Mouse (Mus musculus) embryo, embryonic 10.5 days (tissue): ENCODE measurements around the gene Srgap1.

Source experiments
- DNase-seq: peaks from one replicate; pipeline ENCODE4 v3.0.0-alpha.2; 2015; ENCODE audit warnings: low spot score

Srgap1 gene

GRCm38 (mm10) chr10:121964114-121964513, 83.0 kb downstream of the Srgap1 start:
- DNase-seq = no peak

- DNase-seq = no peak
Observed at GRCm38 (mm10) chr10:121962053-121962452, 85.1 kb downstream of the Srgap1 start.

- no peak for DNase-seq
Observed at GRCm38 (mm10) chr10:121961121-121961893, 85.8 kb downstream of the Srgap1 start.

GRCm38 (mm10) chr10:121958741-121959140, 88.4 kb downstream of the Srgap1 start:
- no peak for DNase-seq

GRCm38 (mm10) chr10:121956505-121956904, 90.6 kb downstream of the Srgap1 start:
- DNase-seq = no peak

- no peak for DNase-seq
Observed at GRCm38 (mm10) chr10:121955730-121956129, 91.4 kb downstream of the Srgap1 start.

GRCm38 (mm10) chr10:121954877-121955276, 92.2 kb downstream of the Srgap1 start:
- DNase-seq = no peak

- no peak for DNase-seq
Observed at GRCm38 (mm10) chr10:121953041-121953440, 94.1 kb downstream of the Srgap1 start.

GRCm38 (mm10) chr10:121946173-121946572, 100.9 kb downstream of the Srgap1 start:
- DNase-seq = no peak

GRCm38 (mm10) chr10:121931909-121932308, 115.2 kb downstream of the Srgap1 start:
- DNase-seq = no peak

- DNase-seq = no peak
Observed at GRCm38 (mm10) chr10:121926094-121926493, 121.0 kb downstream of the Srgap1 start.

GRCm38 (mm10) chr10:121919016-121919415, 128.1 kb downstream of the Srgap1 start:
- DNase-seq = no peak

- DNase-seq = no peak
Observed at GRCm38 (mm10) chr10:121918579-121918978, 128.5 kb downstream of the Srgap1 start.

GRCm38 (mm10) chr10:121915530-121915929, 131.6 kb downstream of the Srgap1 start:
- no peak for DNase-seq

- no peak for DNase-seq
Observed at GRCm38 (mm10) chr10:121904137-121904536, 143.0 kb downstream of the Srgap1 start.

GRCm38 (mm10) chr10:121902651-121903050, 144.5 kb downstream of the Srgap1 start:
- no peak for DNase-seq

GRCm38 (mm10) chr10:121900772-121901171, 146.3 kb downstream of the Srgap1 start:
- no peak for DNase-seq

GRCm38 (mm10) chr10:121899706-121900105, 147.4 kb downstream of the Srgap1 start:
- no peak for DNase-seq

- DNase-seq = no peak
Observed at GRCm38 (mm10) chr10:121897835-121898370, 149.2 kb downstream of the Srgap1 start.

- DNase-seq = no peak
Observed at GRCm38 (mm10) chr10:121891390-121892067, 155.6 kb downstream of the Srgap1 start.

- DNase-seq = no peak
Observed at GRCm38 (mm10) chr10:121890061-121890460, 157.1 kb downstream of the Srgap1 start.

GRCm38 (mm10) chr10:121886805-121887204, 160.3 kb downstream of the Srgap1 start:
- DNase-seq = no peak
